In the genomic region with DNA sequence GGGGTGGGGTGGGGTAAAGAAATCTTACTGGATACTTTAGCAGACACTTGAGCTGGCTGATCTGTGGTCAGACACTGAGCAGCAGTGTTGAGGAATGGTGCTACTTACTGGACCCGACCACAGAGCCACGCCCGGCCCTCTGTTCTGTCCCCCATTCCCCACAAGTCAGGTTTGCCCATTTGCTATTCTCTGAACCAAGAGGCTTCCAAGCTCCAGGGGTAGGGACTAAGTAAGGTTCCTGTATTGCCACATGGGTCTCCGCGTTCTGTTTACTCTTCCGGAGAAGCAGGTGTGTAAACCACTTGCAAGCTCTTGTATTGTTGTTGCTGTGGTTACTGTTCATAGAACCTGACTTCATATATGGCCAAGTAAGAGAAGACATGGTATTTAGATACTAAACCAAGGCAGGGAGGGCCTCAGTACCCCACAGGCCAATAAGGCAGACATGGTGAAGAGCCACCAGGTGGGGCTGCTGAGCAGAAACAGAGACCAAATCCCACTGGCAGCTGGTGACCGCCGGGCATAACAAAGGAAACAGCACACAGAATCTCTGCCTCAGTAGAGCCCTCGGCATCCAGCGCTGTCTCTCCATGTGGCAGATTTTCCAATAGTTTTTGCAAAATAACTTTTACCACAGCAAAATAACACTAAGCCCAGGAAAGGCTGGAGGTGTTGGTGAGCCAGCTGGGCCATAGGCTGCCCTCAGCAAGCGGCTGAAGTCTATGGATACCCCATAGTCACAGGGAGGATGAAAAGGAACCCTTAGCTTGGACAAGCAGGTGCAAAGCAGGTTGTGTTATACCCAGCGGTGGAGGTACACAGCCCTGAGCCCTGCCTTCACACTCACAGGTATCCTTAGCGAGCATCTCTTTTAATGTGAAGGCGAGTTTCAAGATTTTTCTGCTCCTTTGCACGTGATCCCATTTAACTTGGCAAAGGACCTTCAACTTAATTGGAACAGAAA, we compare ENCODE assay signal across 9 mouse cellular contexts. TPM values are rescaled to one million over a fixed set of nuclear protein-coding genes. Genes with fewer than 3 reads are reported as not detected.
DNase-seq lines count a peak whose midpoint lies in the region; ATAC-seq and TF ChIP-seq lines count a peak whose summit lies in the region.
"Had no signal": no experiment of that assay in that cellular context is flagged by ENCODE, and none has a peak within 500 bp of the region (broad histone marks: within the 10 kb centered on the region; RNA-seq: fewer than 3 reads in every experiment).

No protein-coding gene starts in this region.

- H3K4me1 ChIP-seq in forebrain, embryonic 14.5 days (ENCODE audit: control insufficient read depth, insufficient read depth, low read length), result peaks cover 5% of the 10 kb centered on the region; the same call in 1 of the 2 replicates
- no peaks in the 10 kb centered on the region for H3K4me1 ChIP-seq in spleen, adult 2 months (ENCODE audit: control insufficient read depth, insufficient read depth, insufficient read length)

- no peak overlapping the region for H3K4me3 ChIP-seq in forebrain, embryonic 14.5 days (ENCODE audit: low read depth, low read length)
- H3K4me3 ChIP-seq in spleen, adult 2 months (ENCODE audit: extremely low read depth, insufficient read depth, insufficient read length), result no peak overlapping the region

- H3K4me2 ChIP-seq in forebrain, embryonic 14.5 days (ENCODE audit: low read length), result peak overlapping the region; percentile 28; the same call in 1 of the 2 replicates

- WGBS in forebrain, embryonic 14.5 days, result 49% methylated on average over 15 of the region's 15 CpGs
- 58% methylated on average over 15 of the region's 15 CpGs for WGBS in spleen, adult 2 months

- peak; percentile 69; the same call in 1 of the 2 replicates for TF ChIP-seq CTCF in spleen, adult 2 months (IDR thresholded peaks at IDR 0.05; ENCODE audit: extremely low read depth, insufficient read depth, insufficient read length, insufficient replicate concordance)

- H3K27me3 ChIP-seq in forebrain, embryonic 14.5 days (replicated peaks; ENCODE audit: control insufficient read depth, insufficient read depth, low read length), result no peaks in the 10 kb centered on the region
- no peaks in the 10 kb centered on the region for H3K27me3 ChIP-seq in spleen, adult 2 months (ENCODE audit: control insufficient read depth, insufficient read depth, low read length)

- no peak for DNase-seq in cerebellum, adult 11-12 months
- DNase-seq in CD4-positive helper T cell, adult 2 months (ENCODE audit: low read depth, low spot score), result peak; percentile 59
- DNase-seq in c-Kit-positive CD71-negative TER-119-negative erythroid progenitor cells, embryonic 14.5 days (ENCODE audit: low read depth), result peak; percentile 42
- peak; percentile 90 for DNase-seq in forebrain, embryonic 14.5 days (ENCODE audit: low spot score)
- DNase-seq in kidney, postnatal 10 days, result peak; percentile 71
- peak in 1 of 2 experiments; percentile 17 for DNase-seq in spleen, adult 2 months (ENCODE audit: low read depth in 1 of 2, low spot score in 2 of 2)

- TF ChIP-seq POLR2A in spleen, adult 2 months (IDR thresholded peaks at IDR 0.05; ENCODE audit: low read depth, low read length), result no peak

- H3K9ac ChIP-seq in forebrain, embryonic 14.5 days (ENCODE audit: low read length), result peak overlapping the region; percentile 58

- H3K36me3 ChIP-seq in forebrain, embryonic 14.5 days (ENCODE audit: control insufficient read depth, insufficient read depth, low read length), result no peaks in the 10 kb centered on the region
- H3K36me3 ChIP-seq in spleen, adult 2 months (ENCODE audit: control insufficient read depth, insufficient read depth, low read length), result no peaks in the 10 kb centered on the region

- peak; percentile 54; the same call in 1 of the 2 replicates for ATAC-seq in cerebellum, adult (ENCODE audit: insufficient number of reproducible peaks, low FRiP score, low TSS enrichment)
- peak; percentile 89 for ATAC-seq in forebrain, embryonic 14.5 days
- ATAC-seq in megakaryocyte progenitor cell, adult 5-6 weeks (replicated peaks; ENCODE audit: poor library complexity), result peak; percentile 82

- H3K27ac ChIP-seq in forebrain, embryonic 14.5 days (ENCODE audit: low read depth, low read length), result peak overlapping the region; percentile 65
- H3K27ac ChIP-seq in spleen, adult 2 months (ENCODE audit: insufficient read depth, low read length), result no peak overlapping the region
- H3K27ac ChIP-seq: macrophage had no signal

- no peaks in the 10 kb centered on the region for H3K9me3 ChIP-seq in forebrain, embryonic 14.5 days (replicated peaks; ENCODE audit: control insufficient read depth, low read length)

RNA-seq across cellular contexts. Expression of gene Prkcz, which starts 40.6 kb away (rescaled TPM):
- 45.4 and 52.5 TPM in 2 replicates for polyA plus RNA-seq in forebrain, embryonic 14.5 days (2014; fragmentation: Nextera tagmentation; extraction: Ambion mirVana)
- total RNA-seq in megakaryocyte progenitor cell, adult 5-6 weeks (2015), result not detected in 2 replicates
- not detected in 2 replicates for total RNA-seq in megakaryocyte progenitor cell, adult 5-6 weeks (2017)
- polyA plus RNA-seq in spleen, adult 2 months (2012; rRNA removed), result 2.9 and 3.0 TPM in 2 replicates
- polyA plus RNA-seq: macrophage had no signal

Comparison
In these comparisons a context has a peak if more than half of its experiments do, and no peak if none do; other contexts are left out.
1. RNA of gene Prkcz, which starts 40.6 kb away (polyA plus RNA-seq): 45.4 to 52.5 TPM in forebrain, embryonic 14.5 days; 2.9 to 3.0 TPM in spleen, adult 2 months; every median in the first group is over 10 times any median in the second.
2. Peak in every context shown above with its lines, with median percentiles within 50 percentile points of each other: ATAC-seq.